12 mouse cellular contexts compared by ENCODE assay signal in genomic region chr11:80171884-80172283, GRCm38 (mm10). TPM values are rescaled to one million over a fixed set of nuclear protein-coding genes. Genes with fewer than 3 reads are reported as not detected.
A peak's percentile ranks its signal among the peaks of the same experiment; 100 is the strongest.
DNase-seq lines count a peak whose midpoint lies in the region; ATAC-seq and TF ChIP-seq lines count a peak whose summit lies in the region.
"Had no signal": no experiment of that assay in that cellular context is flagged by ENCODE, and none has a peak within 500 bp of the region (broad histone marks: within the 10 kb centered on the region; RNA-seq: fewer than 3 reads in every experiment).

No protein-coding gene starts in this region.

- no peaks in the 10 kb centered on the region for H3K27me3 ChIP-seq in CH12.LX (replicated peaks)
- H3K27me3 ChIP-seq in liver, embryonic 13.5 days = 0 out of 2 replicates have a peak, but pooled peaks cover 3% of the 10 kb centered on the region
- H3K27me3 ChIP-seq in midbrain, embryonic 15.5 days (replicated peaks) = no peaks in the 10 kb centered on the region
- no peaks in the 10 kb centered on the region for H3K27me3 ChIP-seq in heart, embryonic 11.5 days (ENCODE audit: control insufficient read depth, insufficient read depth, low read length)

- no peak for TF ChIP-seq EP300 in CH12.LX (IDR thresholded peaks at IDR 0.05; ENCODE audit: low read length)

- peaks cover 0 to 5% of the 10 kb centered on the region in 2 experiments for H3K36me3 ChIP-seq in CH12.LX (replicated peaks in 1 of 2; ENCODE audit: control insufficient read depth in 1 of 2, insufficient read depth in 1 of 2, low read length in 1 of 2)
- H3K36me3 ChIP-seq in liver, embryonic 13.5 days = 0 out of 2 replicates have a peak, but pooled peaks cover 5% of the 10 kb centered on the region
- H3K36me3 ChIP-seq in midbrain, embryonic 15.5 days (replicated peaks) = no peaks in the 10 kb centered on the region
- no peaks in the 10 kb centered on the region for H3K36me3 ChIP-seq in heart, embryonic 11.5 days (ENCODE audit: control insufficient read depth, insufficient read depth, low read length)

- in situ Hi-C loops in CH12.LX (cut with MboI; ENCODE audit: low pct_ligation_motif_present, low pct_unique_long_range_greater_than_20kb, low sequenced_read_pairs) = no loop called here

- no peak overlapping the region for H3K9ac ChIP-seq in CH12.LX (ENCODE audit: insufficient read depth, low read depth)
- H3K9ac ChIP-seq in liver, embryonic 13.5 days = no peak overlapping the region
- no peak overlapping the region for H3K9ac ChIP-seq in midbrain, embryonic 15.5 days
- no peak overlapping the region for H3K9ac ChIP-seq in heart, embryonic 11.5 days (ENCODE audit: low read depth, low read length)

- no peak for TF ChIP-seq RAD21 in CH12.LX (IDR thresholded peaks at IDR 0.05; ENCODE audit: low read depth, low read length)

- dilution Hi-C loops in CH12.LX (cut with MboI; ENCODE audit: extremely low pct_ligation_motif_present, extremely low pct_unique_long_range_greater_than_20kb, low sequenced_read_pairs) = no loop called here

- no peaks in the 10 kb centered on the region for H3K9me3 ChIP-seq in CH12.LX (replicated peaks; ENCODE audit: low read length)
- no peaks in the 10 kb centered on the region for H3K9me3 ChIP-seq in liver, embryonic 13.5 days (replicated peaks)
- H3K9me3 ChIP-seq in midbrain, embryonic 15.5 days = no peaks in the 10 kb centered on the region
- H3K9me3 ChIP-seq in heart, embryonic 11.5 days (replicated peaks; ENCODE audit: control insufficient read depth, low read length) = no peaks in the 10 kb centered on the region

- no peak overlapping the region for H3K27ac ChIP-seq in CH12.LX (ENCODE audit: insufficient read depth, low read depth)
- H3K27ac ChIP-seq in bone marrow macrophage, adult 2 months (ENCODE audit: insufficient read depth, low read depth, low read length) = peak overlapping the region; percentile 99
- no peak overlapping the region for H3K27ac ChIP-seq in liver, embryonic 13.5 days
- H3K27ac ChIP-seq in midbrain, embryonic 15.5 days = no peak overlapping the region
- no peak overlapping the region for H3K27ac ChIP-seq in heart, embryonic 11.5 days (ENCODE audit: low read depth, low read length)

- peak; percentile 56 for ATAC-seq in liver, embryonic 13.5 days (ENCODE audit: low read depth)
- ATAC-seq in midbrain, embryonic 15.5 days (replicated peaks) = no peak
- ATAC-seq in heart, embryonic 11.5 days (replicated peaks; ENCODE audit: insufficient number of reproducible peaks, low FRiP score, low TSS enrichment) = no peak
- ATAC-seq in cerebellum, adult (ENCODE audit: insufficient number of reproducible peaks, low FRiP score, low TSS enrichment) = no peak
- ATAC-seq: lung, postnatal 0 days had no signal

- no peak overlapping the region for H3K4me2 ChIP-seq in CH12.LX (ENCODE audit: insufficient read depth, low read depth, poor library complexity, severe bottlenecking)
- H3K4me2 ChIP-seq in liver, embryonic 13.5 days = no peak overlapping the region
- no peak overlapping the region for H3K4me2 ChIP-seq in midbrain, embryonic 15.5 days
- H3K4me2 ChIP-seq in heart, embryonic 11.5 days = no peak overlapping the region

- H3K4me1 ChIP-seq in CH12.LX (ENCODE audit: control insufficient read depth in 1 of 2, insufficient read depth in 2 of 2) = peaks cover 39 to 84% of the 10 kb centered on the region in 2 experiments
- H3K4me1 ChIP-seq in bone marrow macrophage, adult 2 months (ENCODE audit: control insufficient read depth, insufficient read depth, low read length) = peaks cover 86% of the 10 kb centered on the region
- H3K4me1 ChIP-seq in liver, embryonic 13.5 days (replicated peaks) = peaks cover 22% of the 10 kb centered on the region
- no peaks in the 10 kb centered on the region for H3K4me1 ChIP-seq in midbrain, embryonic 15.5 days
- no peaks in the 10 kb centered on the region for H3K4me1 ChIP-seq in heart, embryonic 11.5 days (ENCODE audit: control insufficient read depth, insufficient read depth, low read length)

- no peak overlapping the region for H3K4me3 ChIP-seq in CH12.LX (replicated peaks in 1 of 3; ENCODE audit: low read depth in 2 of 3, low read length in 2 of 3, poor library complexity in 1 of 3)
- H3K4me3 ChIP-seq in bone marrow macrophage, adult 2 months (ENCODE audit: insufficient read depth, low read length) = no peak overlapping the region
- no peak overlapping the region for H3K4me3 ChIP-seq in liver, embryonic 13.5 days (replicated peaks)
- no peak overlapping the region for H3K4me3 ChIP-seq in midbrain, embryonic 15.5 days
- no peak overlapping the region for H3K4me3 ChIP-seq in heart, embryonic 11.5 days (ENCODE audit: low read depth, low read length)

- peak; percentile 23 for DNase-seq in gastrocnemius, postnatal 25 days
- DNase-seq in gastrocnemius, adult 8-10 months (ENCODE audit: low spot score in 2 of 2) = no peak
- no peak for DNase-seq in CH12.LX (ENCODE audit: extremely low read depth)
- no peak for DNase-seq in liver, embryonic 13.5 days
- DNase-seq: embryo, embryonic 11 days; gastrocnemius, postnatal 36 days; heart, postnatal 14 days had no signal

- no peak for TF ChIP-seq CTCF in CH12.LX (conservative IDR thresholded peaks at IDR 0.05 in 1 of 2, IDR thresholded peaks at IDR 0.05 in 1 of 2; ENCODE audit: low read depth in 2 of 2, low read length in 2 of 2)
- no peak for TF ChIP-seq CTCF in bone marrow macrophage, adult 2 months (IDR thresholded peaks at IDR 0.05; ENCODE audit: low read depth, low read length)

- H3K79me2 ChIP-seq in CH12.LX (replicated peaks; ENCODE audit: control insufficient read depth, extremely low read depth, insufficient read depth, poor library complexity, severe bottlenecking) = no peaks in the 10 kb centered on the region

- 57% methylated on average over 4 of the region's 4 CpGs for WGBS in liver, embryonic 13.5 days (ENCODE audit: insufficient replicate concordance)
- 77% methylated on average over 4 of the region's 4 CpGs for WGBS in midbrain, embryonic 15.5 days
- 71% methylated on average over 4 of the region's 4 CpGs for WGBS in heart, embryonic 11.5 days (ENCODE audit: insufficient replicate concordance)

- no peak for TF ChIP-seq POLR2A in CH12.LX (IDR thresholded peaks at IDR 0.05; ENCODE audit: low read depth, low read length)
- TF ChIP-seq POLR2A in bone marrow macrophage, adult 2 months (IDR thresholded peaks at IDR 0.05; ENCODE audit: borderline replicate concordance, low read depth, low read length) = no peak

TF ChIP-seq in CH12.LX, 34 proteins besides CTCF, POLR2A, EP300 and RAD21:
- TF ChIP-seq MAFK (IDR thresholded peaks at IDR 0.05; ENCODE audit: insufficient replicate concordance, low read length) = peak; percentile 79; the same call in 1 of the 2 replicates
- no peak for TF ChIP-seq ZC3H11A (IDR thresholded peaks at IDR 0.05; ENCODE audit: low read depth, low read length)

RNA-seq across cellular contexts. Expression of gene Rnf135, which starts 11.8 kb away (rescaled TPM):
- 1 to 10 TPM; 1.7 to 3.5 TPM for total RNA-seq in gastrocnemius, postnatal 25 days (2021)
- 1 to 10 TPM; 1.6 to 2.8 (median 2.4) TPM for total RNA-seq in gastrocnemius, adult 8-10 months (2022)
- 11.7 and 12.4 TPM in 2 replicates for total RNA-seq in CH12.LX (2012; rRNA removed)
- 10.9 and 11.1 TPM in 2 replicates for total RNA-seq in CH12.LX (2014; rRNA removed)
- 9.6 and 11.3 TPM in 2 replicates for polyA plus RNA-seq in CH12.LX (2012; ENCODE audit: insufficient read length, low read depth)
- polyA plus RNA-seq in bone marrow macrophage, adult 2 months (2012; ENCODE audit: insufficient read depth, insufficient read length, missing spikeins) = 17.9 and 19.4 TPM in 2 replicates
- polyA plus RNA-seq in liver, embryonic 13.5 days (2015; fragmentation: Nextera tagmentation; extraction: Ambion mirVana) = 4.3 and 5.3 TPM in 2 replicates
- polyA plus RNA-seq in midbrain, embryonic 15.5 days (2015; fragmentation: Nextera tagmentation; extraction: Ambion mirVana) = 3.3 and 3.9 TPM in 2 replicates
- 6.1 and 8.3 TPM in 2 replicates for polyA plus RNA-seq in heart, embryonic 11.5 days (2014; fragmentation: Nextera tagmentation; extraction: Ambion mirVana)

RNA-seq across cellular contexts. Expression of gene Adap2, which starts 18.0 kb away (rescaled TPM):
- total RNA-seq in gastrocnemius, postnatal 25 days (2021) = 1 to 10 TPM; 5.0 to 6.0 TPM
- 1 to 10 TPM; 1.2 to 3.9 (median 2.6) TPM for total RNA-seq in gastrocnemius, adult 8-10 months (2022)
- total RNA-seq in CH12.LX (2012; rRNA removed) = not detected in 2 replicates
- 0.12 TPM in 1 of 2 replicates, not detected in the other for total RNA-seq in CH12.LX (2014; rRNA removed)
- polyA plus RNA-seq in CH12.LX (2012; ENCODE audit: insufficient read length, low read depth) = 0.49 and 0.86 TPM in 2 replicates
- polyA plus RNA-seq in bone marrow macrophage, adult 2 months (2012; ENCODE audit: insufficient read depth, insufficient read length, missing spikeins) = 167 and 174 TPM in 2 replicates
- 3.7 and 4.0 TPM in 2 replicates for polyA plus RNA-seq in liver, embryonic 13.5 days (2015; fragmentation: Nextera tagmentation; extraction: Ambion mirVana)
- 4.2 and 4.3 TPM in 2 replicates for polyA plus RNA-seq in midbrain, embryonic 15.5 days (2015; fragmentation: Nextera tagmentation; extraction: Ambion mirVana)
- 0.39 and 0.73 TPM in 2 replicates for polyA plus RNA-seq in heart, embryonic 11.5 days (2014; fragmentation: Nextera tagmentation; extraction: Ambion mirVana)

RNA-seq across cellular contexts. Expression of gene Tefm, which starts 29.9 kb away (rescaled TPM):
- 10 to 100 TPM; 16.3 to 21.5 TPM for total RNA-seq in gastrocnemius, postnatal 25 days (2021)
- total RNA-seq in gastrocnemius, adult 8-10 months (2022) = 10 to 100 TPM; 19.0 to 22.1 (median 20.5) TPM
- total RNA-seq in CH12.LX (2012; rRNA removed) (34.4 and 36.6 TPM in 2 replicates), CH12.LX (2014; rRNA removed) (70.2 and 76.1 TPM in 2 replicates)
- polyA plus RNA-seq in CH12.LX (2012; ENCODE audit: insufficient read length, low read depth) = 42.1 and 43.9 TPM in 2 replicates
- polyA plus RNA-seq in bone marrow macrophage, adult 2 months (2012; ENCODE audit: insufficient read depth, insufficient read length, missing spikeins) = 7.7 and 12.4 TPM in 2 replicates
- 17.7 and 20.5 TPM in 2 replicates for polyA plus RNA-seq in liver, embryonic 13.5 days (2015; fragmentation: Nextera tagmentation; extraction: Ambion mirVana)
- polyA plus RNA-seq in midbrain, embryonic 15.5 days (2015; fragmentation: Nextera tagmentation; extraction: Ambion mirVana) = 20.2 and 22.4 TPM in 2 replicates
- polyA plus RNA-seq in heart, embryonic 11.5 days (2014; fragmentation: Nextera tagmentation; extraction: Ambion mirVana) = 28.2 and 31.5 TPM in 2 replicates

RNA-seq across cellular contexts. Expression of gene Rhot1, which starts 36.9 kb away (rescaled TPM):
- 10 to 100 TPM; 37.8 to 40.5 TPM for total RNA-seq in gastrocnemius, postnatal 25 days (2021)
- 10 to 100 TPM; 39.0 to 41.8 (median 40.8) TPM for total RNA-seq in gastrocnemius, adult 8-10 months (2022)
- total RNA-seq in CH12.LX (2012; rRNA removed) (33.1 and 36.3 TPM in 2 replicates), CH12.LX (2014; rRNA removed) (73.3 and 83.5 TPM in 2 replicates)
- 55.3 and 61.0 TPM in 2 replicates for polyA plus RNA-seq in CH12.LX (2012; ENCODE audit: insufficient read length, low read depth)
- polyA plus RNA-seq in bone marrow macrophage, adult 2 months (2012; ENCODE audit: insufficient read depth, insufficient read length, missing spikeins) = 34.5 and 38.1 TPM in 2 replicates
- 23.9 and 29.9 TPM in 2 replicates for polyA plus RNA-seq in liver, embryonic 13.5 days (2015; fragmentation: Nextera tagmentation; extraction: Ambion mirVana)
- 72.7 and 74.7 TPM in 2 replicates for polyA plus RNA-seq in midbrain, embryonic 15.5 days (2015; fragmentation: Nextera tagmentation; extraction: Ambion mirVana)
- polyA plus RNA-seq in heart, embryonic 11.5 days (2014; fragmentation: Nextera tagmentation; extraction: Ambion mirVana) = 65.2 and 68.7 TPM in 2 replicates

Comparison
In these comparisons a context has a peak if more than half of its experiments do, and no peak if none do; other contexts are left out.
1. RNA of gene Adap2, which starts 18.0 kb away (polyA plus RNA-seq): 167 to 174 TPM in bone marrow macrophage, adult 2 months; 4.2 to 4.3 TPM in midbrain, embryonic 15.5 days, 3.7 to 4.0 TPM in liver, embryonic 13.5 days, 0.39 to 0.73 TPM in heart, embryonic 11.5 days and 0.49 to 0.86 TPM in CH12.LX; every median in the first group is over 10 times any median in the second.